In the genomic region with DNA sequence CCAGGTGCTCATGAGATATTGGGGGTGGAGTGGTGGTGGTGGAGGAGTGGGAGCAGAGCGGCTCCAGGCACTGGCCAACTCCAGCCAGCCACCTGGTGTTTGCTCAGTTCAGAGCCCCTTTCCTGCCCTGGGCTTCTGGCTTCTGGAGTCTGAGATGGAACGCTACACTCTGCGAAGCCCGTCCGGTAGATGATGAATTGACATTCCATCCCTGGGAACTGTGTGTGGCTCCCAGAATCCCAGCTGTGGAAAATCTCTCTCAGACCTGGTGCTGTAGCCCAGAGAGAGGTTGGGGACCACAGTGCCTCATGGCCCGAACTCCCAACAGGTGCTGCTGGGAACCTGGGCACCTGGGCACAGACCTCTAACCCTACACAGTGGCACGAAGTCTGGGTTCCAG, we compare ENCODE assay signal across 25 mouse cellular contexts. TPM values are rescaled to one million over a fixed set of nuclear protein-coding genes. Genes with fewer than 3 reads are reported as not detected.
DNase-seq lines count a peak whose midpoint lies in the region; ATAC-seq and TF ChIP-seq lines count a peak whose summit lies in the region.
"Had no signal": no experiment of that assay in that cellular context is flagged by ENCODE, and none has a peak within 500 bp of the region (broad histone marks: within the 10 kb centered on the region; RNA-seq: fewer than 3 reads in every experiment).

No protein-coding gene starts in this region.

- peak; percentile 35; the same call in 1 of the 2 replicates for ATAC-seq in embryonic facial prominence, embryonic 14.5 days (ENCODE audit: low read depth)
- ATAC-seq in intestine, embryonic 15.5 days: peak; percentile 15; the same call in 1 of the 2 replicates
- ATAC-seq in intestine, postnatal 0 days: no peak
- no peak for ATAC-seq in midbrain, embryonic 11.5 days (ENCODE audit: low FRiP score)
- ATAC-seq in midbrain, embryonic 14.5 days (ENCODE audit: low FRiP score, low TSS enrichment): no peak
- ATAC-seq: forebrain, embryonic 16.5 days; hindbrain, postnatal 0 days; midbrain, embryonic 16.5 days had no signal

- H3K9ac ChIP-seq in embryonic facial prominence, embryonic 14.5 days (ENCODE audit: low read depth, low read length): no peak overlapping the region
- no peak overlapping the region for H3K9ac ChIP-seq in intestine, embryonic 15.5 days
- H3K9ac ChIP-seq in intestine, postnatal 0 days (ENCODE audit: low read depth, low read length): no peak overlapping the region
- no peak overlapping the region for H3K9ac ChIP-seq in midbrain, embryonic 11.5 days (ENCODE audit: low read length)
- no peak overlapping the region for H3K9ac ChIP-seq in midbrain, embryonic 14.5 days (replicated peaks; ENCODE audit: low read length)
- H3K9ac ChIP-seq: embryonic facial prominence, embryonic 12.5 days; heart, embryonic 15.5 days had no signal

- TF ChIP-seq CTCF in intestine, postnatal 0 days (IDR thresholded peaks at IDR 0.05; ENCODE audit: low read depth): no peak

- no peak overlapping the region for H3K4me3 ChIP-seq in embryonic facial prominence, embryonic 14.5 days (ENCODE audit: low read depth, low read length)
- H3K4me3 ChIP-seq in embryonic facial prominence, embryonic 10.5 days: no peak overlapping the region
- H3K4me3 ChIP-seq in intestine, embryonic 15.5 days (replicated peaks): no peak overlapping the region
- H3K4me3 ChIP-seq in intestine, postnatal 0 days (ENCODE audit: low read depth, low read length): no peak overlapping the region
- H3K4me3 ChIP-seq in midbrain, embryonic 11.5 days (ENCODE audit: low read depth, low read length): no peak overlapping the region
- H3K4me3 ChIP-seq in midbrain, embryonic 14.5 days (replicated peaks; ENCODE audit: low read depth, low read length): no peak overlapping the region
- H3K4me3 ChIP-seq: embryonic facial prominence, embryonic 12.5 days; heart, embryonic 15.5 days; layer of hippocampus, adult 2 months had no signal

- no peak for DNase-seq in embryonic facial prominence, embryonic 14.5 days (ENCODE audit: low spot score)
- DNase-seq in embryonic facial prominence, embryonic 10.5 days (ENCODE audit: low spot score): no peak
- DNase-seq in midbrain, embryonic 11.5 days (ENCODE audit: low spot score, missing footprints): peak; percentile 67
- no peak for DNase-seq in midbrain, embryonic 14.5 days
- DNase-seq in frontal cortex, postnatal 36 days (ENCODE audit: low spot score in 2 of 2): no peak
- DNase-seq in gastrocnemius, adult 18-20 months (ENCODE audit: low spot score): no peak
- DNase-seq: adrenal gland, postnatal 36 days; cerebellum, adult 18-20 months; cerebellum, postnatal 25 days; heart, postnatal 4 days; kidney, postnatal 10 days; layer of hippocampus, postnatal 36 days; lung, adult 18-20 months; right cerebral cortex, postnatal 14 days; spleen, adult 18-20 months had no signal

- no peaks in the 10 kb centered on the region for H3K27me3 ChIP-seq in embryonic facial prominence, embryonic 14.5 days (replicated peaks; ENCODE audit: control insufficient read depth, insufficient read depth, low read length)
- H3K27me3 ChIP-seq in embryonic facial prominence, embryonic 10.5 days (replicated peaks; ENCODE audit: low read depth, poor library complexity, severe bottlenecking): peaks cover 5% of the 10 kb centered on the region
- no peaks in the 10 kb centered on the region for H3K27me3 ChIP-seq in intestine, embryonic 15.5 days (replicated peaks)
- no peaks in the 10 kb centered on the region for H3K27me3 ChIP-seq in intestine, postnatal 0 days (replicated peaks; ENCODE audit: control insufficient read depth, insufficient read depth, low read length)
- H3K27me3 ChIP-seq in midbrain, embryonic 11.5 days (ENCODE audit: control insufficient read depth, insufficient read depth, low read length): no peaks in the 10 kb centered on the region; the same call in 1 of the 2 replicates
- H3K27me3 ChIP-seq in midbrain, embryonic 14.5 days (ENCODE audit: control insufficient read depth, insufficient read depth, low read length): no peaks in the 10 kb centered on the region
- H3K27me3 ChIP-seq: embryonic facial prominence, embryonic 12.5 days; heart, embryonic 15.5 days had no signal

- no peaks in the 10 kb centered on the region for H3K9me3 ChIP-seq in embryonic facial prominence, embryonic 14.5 days (ENCODE audit: control insufficient read depth, low read length)
- H3K9me3 ChIP-seq in embryonic facial prominence, embryonic 10.5 days: no peaks in the 10 kb centered on the region
- H3K9me3 ChIP-seq in intestine, embryonic 15.5 days: no peaks in the 10 kb centered on the region
- no peaks in the 10 kb centered on the region for H3K9me3 ChIP-seq in intestine, postnatal 0 days (ENCODE audit: control insufficient read depth)
- H3K9me3 ChIP-seq in midbrain, embryonic 11.5 days (ENCODE audit: control insufficient read depth, low read length): no peaks in the 10 kb centered on the region
- no peaks in the 10 kb centered on the region for H3K9me3 ChIP-seq in midbrain, embryonic 14.5 days (ENCODE audit: control insufficient read depth, low read length)
- H3K9me3 ChIP-seq: embryonic facial prominence, embryonic 12.5 days; heart, embryonic 15.5 days had no signal

- 77% methylated on average over 7 of the region's 7 CpGs for WGBS in embryonic facial prominence, embryonic 14.5 days
- WGBS in embryonic facial prominence, embryonic 10.5 days: 91% methylated on average over 7 of the region's 7 CpGs
- 44% methylated on average over 7 of the region's 7 CpGs for WGBS in intestine, embryonic 15.5 days
- 57% methylated on average over 7 of the region's 7 CpGs for whole genome bisulfite sequencing in intestine, postnatal 0 days
- 82% methylated on average over 7 of the region's 7 CpGs for WGBS in midbrain, embryonic 11.5 days
- 90% methylated on average over 7 of the region's 7 CpGs for WGBS in midbrain, embryonic 14.5 days

- H3K36me3 ChIP-seq in embryonic facial prominence, embryonic 14.5 days (ENCODE audit: control insufficient read depth, insufficient read depth, low read length): no peaks in the 10 kb centered on the region
- H3K36me3 ChIP-seq in embryonic facial prominence, embryonic 10.5 days (replicated peaks): no peaks in the 10 kb centered on the region
- H3K36me3 ChIP-seq in intestine, embryonic 15.5 days: no peaks in the 10 kb centered on the region
- no peaks in the 10 kb centered on the region for H3K36me3 ChIP-seq in intestine, postnatal 0 days (ENCODE audit: control insufficient read depth, insufficient read depth)
- no peaks in the 10 kb centered on the region for H3K36me3 ChIP-seq in midbrain, embryonic 11.5 days (ENCODE audit: control insufficient read depth, insufficient read depth, low read length)
- H3K36me3 ChIP-seq in midbrain, embryonic 14.5 days (ENCODE audit: control insufficient read depth, insufficient read depth, low read length): no peaks in the 10 kb centered on the region
- H3K36me3 ChIP-seq: embryonic facial prominence, embryonic 12.5 days; heart, embryonic 15.5 days had no signal

- peaks cover 15% of the 10 kb centered on the region; the same call in 1 of the 2 replicates for H3K4me1 ChIP-seq in embryonic facial prominence, embryonic 14.5 days (ENCODE audit: control insufficient read depth, insufficient read depth, low read length)
- H3K4me1 ChIP-seq in embryonic facial prominence, embryonic 10.5 days: peaks cover 39% of the 10 kb centered on the region
- peaks cover 41% of the 10 kb centered on the region for H3K4me1 ChIP-seq in intestine, embryonic 15.5 days (replicated peaks)
- peaks cover 17% of the 10 kb centered on the region for H3K4me1 ChIP-seq in intestine, postnatal 0 days (replicated peaks; ENCODE audit: control insufficient read depth, insufficient read depth, low read length)
- H3K4me1 ChIP-seq in midbrain, embryonic 11.5 days (ENCODE audit: control insufficient read depth, insufficient read depth, low read length): peaks cover 5% of the 10 kb centered on the region; the same call in 1 of the 2 replicates
- H3K4me1 ChIP-seq in midbrain, embryonic 14.5 days (ENCODE audit: control insufficient read depth, insufficient read depth, low read length): no peaks in the 10 kb centered on the region

- no peak overlapping the region for H3K27ac ChIP-seq in embryonic facial prominence, embryonic 14.5 days (replicated peaks; ENCODE audit: low read depth, low read length)
- no peak overlapping the region for H3K27ac ChIP-seq in embryonic facial prominence, embryonic 10.5 days (replicated peaks)
- peak overlapping the region; percentile 40; the same call in 1 of the 2 replicates for H3K27ac ChIP-seq in intestine, embryonic 15.5 days
- no peak overlapping the region for H3K27ac ChIP-seq in intestine, postnatal 0 days (ENCODE audit: low read depth, low read length)
- H3K27ac ChIP-seq in midbrain, embryonic 11.5 days (ENCODE audit: low read depth, low read length): no peak overlapping the region
- H3K27ac ChIP-seq in midbrain, embryonic 14.5 days (replicated peaks; ENCODE audit: low read depth, low read length): no peak overlapping the region
- H3K27ac ChIP-seq: embryonic facial prominence, embryonic 12.5 days; heart, embryonic 15.5 days; hindbrain, postnatal 0 days; layer of hippocampus, adult 2 months; macrophage had no signal

- no peak overlapping the region for H3K4me2 ChIP-seq in embryonic facial prominence, embryonic 14.5 days (ENCODE audit: low read depth, low read length)
- H3K4me2 ChIP-seq in intestine, embryonic 15.5 days (replicated peaks): no peak overlapping the region
- H3K4me2 ChIP-seq in intestine, postnatal 0 days (replicated peaks; ENCODE audit: low read depth): no peak overlapping the region
- H3K4me2 ChIP-seq in midbrain, embryonic 11.5 days: no peak overlapping the region
- H3K4me2 ChIP-seq in midbrain, embryonic 14.5 days (ENCODE audit: low read length): no peak overlapping the region
- H3K4me2 ChIP-seq: embryonic facial prominence, embryonic 12.5 days; heart, embryonic 15.5 days; liver, embryonic 11.5 days had no signal

RNA-seq across cellular contexts. Expression of a gene that starts 11.3 kb away (rescaled TPM):
- polyA plus RNA-seq in embryonic facial prominence, embryonic 14.5 days (2014; fragmentation: Nextera tagmentation; extraction: Ambion mirVana): 168 and 170 TPM in 2 replicates
- polyA plus RNA-seq in embryonic facial prominence, embryonic 10.5 days (2016; fragmentation: Nextera tagmentation; extraction: Ambion mirVana): 74.5 and 77.0 TPM in 2 replicates
- 96.7 and 104 TPM in 2 replicates for polyA plus RNA-seq in intestine, embryonic 15.5 days (2015; fragmentation: Nextera tagmentation; extraction: Ambion mirVana)
- polyA plus RNA-seq in intestine, postnatal 0 days (2015; fragmentation: Nextera tagmentation; extraction: Ambion mirVana): 40.4 and 42.2 TPM in 2 replicates
- polyA plus RNA-seq in midbrain, embryonic 11.5 days (2014; fragmentation: Nextera tagmentation; extraction: Ambion mirVana): 63.6 and 69.7 TPM in 2 replicates
- 43.4 and 52.0 TPM in 2 replicates for polyA plus RNA-seq in midbrain, embryonic 14.5 days (2014; fragmentation: Nextera tagmentation; extraction: Ambion mirVana)
- 10 to 100 TPM; 19.3 to 22.1 TPM for total RNA-seq in gastrocnemius, adult 18-20 months (2021)

Comparison
In these comparisons a context has a peak if more than half of its experiments do, and no peak if none do; other contexts are left out.
1. ATAC-seq: peak in embryonic facial prominence, embryonic 14.5 days (single experiment) and intestine, embryonic 15.5 days (single experiment); none in intestine, postnatal 0 days (single experiment), midbrain, embryonic 11.5 days (single experiment) and midbrain, embryonic 14.5 days (single experiment).